Mouse (Mus musculus): ENCODE results near the gene Kcnk16. TPM values are rescaled to one million over a fixed set of nuclear protein-coding genes. Genes with fewer than 3 reads are reported as not detected.

The Kcnk16 gene
- polyA plus RNA-seq, 1 experiment from 2014 or later, result 0.22 TPM

DNA sequence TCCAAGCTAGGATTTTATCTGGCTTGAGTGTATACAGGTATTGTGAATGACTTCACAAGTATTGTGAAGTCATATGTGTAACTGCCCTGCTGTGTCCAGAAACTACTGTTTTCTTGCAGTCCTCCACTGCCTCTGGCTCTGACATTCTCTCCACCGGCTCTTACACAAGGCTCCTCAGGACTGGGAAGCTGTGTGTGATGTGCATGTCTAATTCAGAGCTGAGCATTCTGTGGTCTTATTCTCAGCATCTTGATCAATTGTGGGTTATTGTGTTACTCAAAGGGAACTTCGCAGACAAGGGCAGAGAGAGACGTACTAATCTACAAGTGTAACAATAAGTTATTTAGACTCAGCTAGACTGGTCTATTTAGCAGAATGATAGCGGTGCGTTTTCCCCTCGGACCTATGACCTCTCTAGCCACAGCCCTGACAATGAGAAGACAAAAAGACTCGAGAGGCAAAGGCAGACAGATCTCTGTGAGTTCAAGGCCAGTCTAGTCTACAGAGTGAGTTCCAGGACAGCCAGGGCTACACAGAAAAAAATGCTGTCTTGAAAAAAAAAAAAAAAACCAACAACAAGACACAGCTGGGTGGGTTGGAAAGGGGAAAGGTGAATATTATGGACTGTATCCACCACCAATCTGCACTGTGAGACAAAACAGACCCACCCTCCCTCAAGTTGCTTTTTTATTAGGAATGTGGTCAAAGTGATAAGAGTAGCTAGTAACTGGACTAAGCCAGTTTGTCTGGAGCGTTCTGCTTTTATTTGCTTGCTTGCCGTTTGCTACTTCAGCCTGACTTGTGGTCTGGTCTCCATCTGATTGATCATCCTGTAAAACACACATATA, 57.0 kb downstream of the Kcnk16 start:
- no peaks in the 10 kb centered on the region for H3K36me3 ChIP-seq
- no peak for ATAC-seq (ENCODE audit: low read depth)
- 30% methylated on average over 9 of the region's 9 CpGs for WGBS
- H3K4me3 ChIP-seq, result no peak overlapping the region
- no peak overlapping the region for H3K27ac ChIP-seq (replicated peaks)
- H3K9ac ChIP-seq, result no peak overlapping the region
- H3K4me2 ChIP-seq, result no peak overlapping the region
- H3K9me3 ChIP-seq, result no peaks in the 10 kb centered on the region
- no peaks in the 10 kb centered on the region for H3K27me3 ChIP-seq
- H3K4me1 ChIP-seq (replicated peaks), result peaks cover 6% of the 10 kb centered on the region

Other genes with a start within 250 kb of the Kcnk16 start
- 12.3 and 14.3 TPM in 2 replicates for gene Saysd1, start 130.7 kb downstream of the Kcnk16 start, polyA plus RNA-seq (2015; fragmentation: Nextera tagmentation; extraction: Ambion mirVana)
- gene Kcnk5, start 87.4 kb downstream of the Kcnk16 start, polyA plus RNA-seq (2015; fragmentation: Nextera tagmentation; extraction: Ambion mirVana), result 3.4 and 3.9 TPM in 2 replicates
- 10.5 and 13.0 TPM in 2 replicates for gene Nudt13, start 25.5 kb upstream of the Kcnk16 start, polyA plus RNA-seq (2015; fragmentation: Nextera tagmentation; extraction: Ambion mirVana)
- gene Ecd, start 78.9 kb upstream of the Kcnk16 start, polyA plus RNA-seq (2015; fragmentation: Nextera tagmentation; extraction: Ambion mirVana), result 53.7 and 59.7 TPM in 2 replicates
- gene Fam149b, start 79.0 kb upstream of the Kcnk16 start, polyA plus RNA-seq (2015; fragmentation: Nextera tagmentation; extraction: Ambion mirVana), result 45.4 and 48.2 TPM in 2 replicates
- gene Dnajc9, start 119.7 kb upstream of the Kcnk16 start, polyA plus RNA-seq (2015; fragmentation: Nextera tagmentation; extraction: Ambion mirVana), result 109 and 122 TPM in 2 replicates
- gene Mrps16, start 124.4 kb upstream of the Kcnk16 start, polyA plus RNA-seq (2015; fragmentation: Nextera tagmentation; extraction: Ambion mirVana), result 67.1 and 70.1 TPM in 2 replicates
- gene Cfap70, start 183.0 kb upstream of the Kcnk16 start, polyA plus RNA-seq (2015; fragmentation: Nextera tagmentation; extraction: Ambion mirVana), result 0.81 and 1.2 TPM in 2 replicates
- gene Anxa7, start 210.9 kb upstream of the Kcnk16 start, polyA plus RNA-seq (2015; fragmentation: Nextera tagmentation; extraction: Ambion mirVana), result 16.8 and 17.1 TPM in 2 replicates
- gene Mss51, start 227.7 kb upstream of the Kcnk16 start, polyA plus RNA-seq (2015; fragmentation: Nextera tagmentation; extraction: Ambion mirVana), result 0.74 and 0.75 TPM in 2 replicates